Mouse (Mus musculus) heart, embryonic 10.5 days (tissue): ENCODE results near the gene Wnt4. TPM values are rescaled to one million over a fixed set of nuclear protein-coding genes. Genes with fewer than 3 reads are reported as not detected.

Experiments used
- DNase-seq: peaks from one replicate; pipeline ENCODE4 v3.0.0-alpha.2; 2017; ENCODE audit warnings: low spot score
- H3K27ac ChIP-seq: fragments of 300-500 bp; sonication (generic); 2 replicates; pipeline ENCODE4 v1.5.1; 2016; ENCODE audit warnings: mild to moderate bottlenecking
- H3K27me3 ChIP-seq: fragments of 300-500 bp; sonication (generic); 2 replicates; pipeline ENCODE4 v1.6.1; 2016; ENCODE audit warnings: mild to moderate bottlenecking; ENCODE audit not compliant: poor library complexity, insufficient read depth, severe bottlenecking
- H3K36me3 ChIP-seq: fragments of 300-500 bp; sonication (generic); 2 replicates; pipeline ENCODE4 v1.6.1; 2016; ENCODE audit warnings: mild to moderate bottlenecking, moderate library complexity
- H3K4me1 ChIP-seq: fragments of 300-500 bp; sonication (generic); 2 replicates; pipeline ENCODE4 v1.6.1; 2016; ENCODE audit warnings: mild to moderate bottlenecking
- H3K4me3 ChIP-seq: fragments of 300-500 bp; sonication (generic); 2 replicates; pipeline ENCODE4 v1.5.1; 2016; ENCODE audit warnings: mild to moderate bottlenecking, moderate library complexity
- H3K9me3 ChIP-seq: fragments of 300-500 bp; sonication (generic); 2 replicates; pipeline ENCODE4 v1.6.1; 2016; ENCODE audit warnings: mild to moderate bottlenecking, moderate library complexity
- WGBS: fragments of 180-500 bp; shearing (Covaris S2); methylation state at CpG from one replicate; pipeline ENCODE4 v1.1.7; 2016; 5-methylcytosine and 5-hydroxymethylcytosine counted together
- polyA plus RNA-seq: library from polyadenylated mRNA; unstranded; fragments of >200 nt; fragmentation: Nextera tagmentation; extraction: Ambion mirVana; gene quantifications from 2 replicates; pipeline ENCODE4 v1.2.1, GENCODE M21; 2016

The Wnt4 gene
- polyA plus RNA-seq, 1 experiment from 2014 or later = 0.98 TPM

GRCm38 (mm10) chr4:137282584-137283406, 5.5 kb downstream of the Wnt4 start:
- H3K27ac ChIP-seq = no peak overlapping the region
- H3K27me3 ChIP-seq = peaks cover 97% of the 10 kb centered on the region
- no peak for DNase-seq
- 7% methylated on average over 17 of the region's 17 CpGs for WGBS
- peak overlapping the region; percentile 17 for H3K4me3 ChIP-seq
- H3K9me3 ChIP-seq = no peaks in the 10 kb centered on the region
- H3K4me1 ChIP-seq = peaks cover 50% of the 10 kb centered on the region
- no peaks in the 10 kb centered on the region for H3K36me3 ChIP-seq

- Histone ChIP-seq H3K9me3 (no peaks in the 10 kb centered on the region), H3K36me3 (no peaks in the 10 kb centered on the region), H3K4me1 (peaks cover 45% of the 10 kb centered on the region), H3K27ac (no peak overlapping the region), H3K4me3 (0 out of 2 replicates have a peak overlapping the region, but pooled peaks have one; percentile 17), H3K27me3 (peaks cover 91% of the 10 kb centered on the region)
- DNase-seq = no peak
- WGBS = 11% methylated on average over 4 of the region's 4 CpGs
Measured at GRCm38 (mm10) chr4:137283407-137283732, 6.1 kb downstream of the Wnt4 start.

GRCm38 (mm10) chr4:137285876-137286661, 8.8 kb downstream of the Wnt4 start:
- no peak overlapping the region for H3K27ac ChIP-seq

GRCm38 (mm10) chr4:137286662-137286953, 9.3 kb downstream of the Wnt4 start:
- Histone ChIP-seq H3K9me3 (no peaks in the 10 kb centered on the region), H3K27ac (no peak overlapping the region), H3K36me3 (no peaks in the 10 kb centered on the region), H3K4me1 (peaks cover 36% of the 10 kb centered on the region), H3K4me3 (no peak overlapping the region), H3K27me3 (peaks cover 64% of the 10 kb centered on the region)
- 41% methylated on average over 8 of the region's 8 CpGs for WGBS
- no peak for DNase-seq

More at GRCm38 (mm10) chr4:137285876-137286661, 8.8 kb downstream of the Wnt4 start:
- no peaks in the 10 kb centered on the region for H3K36me3 ChIP-seq
- peaks cover 36% of the 10 kb centered on the region for H3K4me1 ChIP-seq
- WGBS = 70% methylated on average over 15 of the region's 15 CpGs
- H3K4me3 ChIP-seq = no peak overlapping the region
- peaks cover 70% of the 10 kb centered on the region for H3K27me3 ChIP-seq
- DNase-seq = no peak
- H3K9me3 ChIP-seq = no peaks in the 10 kb centered on the region

GRCm38 (mm10) chr4:137287206-137287605, 9.9 kb downstream of the Wnt4 start:
- 74% methylated on average over 13 of the region's 13 CpGs for WGBS
- H3K9me3 ChIP-seq = no peaks in the 10 kb centered on the region
- peaks cover 58% of the 10 kb centered on the region for H3K27me3 ChIP-seq
- no peak overlapping the region for H3K27ac ChIP-seq
- peaks cover 36% of the 10 kb centered on the region for H3K4me1 ChIP-seq
- no peak overlapping the region for H3K4me3 ChIP-seq
- no peak for DNase-seq
- no peaks in the 10 kb centered on the region for H3K36me3 ChIP-seq

- Histone ChIP-seq H3K4me1 (peaks cover 30% of the 10 kb centered on the region), H3K4me3 (no peak overlapping the region), H3K9me3 (no peaks in the 10 kb centered on the region), H3K27me3 (peaks cover 52% of the 10 kb centered on the region), H3K27ac (no peak overlapping the region), H3K36me3 (no peaks in the 10 kb centered on the region)
- 5% methylated on average over 4 of the region's 4 CpGs for WGBS
- DNase-seq = peak; percentile 86
Measured at GRCm38 (mm10) chr4:137287818-137288217, 10.5 kb downstream of the Wnt4 start.

- Histone ChIP-seq H3K4me3 (no peak overlapping the region), H3K36me3 (no peaks in the 10 kb centered on the region), H3K27me3 (peaks cover 40% of the 10 kb centered on the region), H3K4me1 (peaks cover 29% of the 10 kb centered on the region), H3K27ac (no peak overlapping the region), H3K9me3 (no peaks in the 10 kb centered on the region)
- WGBS = 84% methylated on average over 6 of the region's 6 CpGs
- no peak for DNase-seq
Measured at GRCm38 (mm10) chr4:137289701-137290100, 12.4 kb downstream of the Wnt4 start.

- no peak overlapping the region for H3K27ac ChIP-seq
- H3K27me3 ChIP-seq = peaks cover 36% of the 10 kb centered on the region
- H3K9me3 ChIP-seq = no peaks in the 10 kb centered on the region
- peaks cover 33% of the 10 kb centered on the region for H3K4me1 ChIP-seq
- WGBS = 65% methylated on average over 3 of the region's 3 CpGs
- no peak for DNase-seq
- no peaks in the 10 kb centered on the region for H3K36me3 ChIP-seq
- H3K4me3 ChIP-seq = no peak overlapping the region
Measured at GRCm38 (mm10) chr4:137290250-137290649, 13.0 kb downstream of the Wnt4 start.

GRCm38 (mm10) chr4:137292625-137293024, 15.3 kb downstream of the Wnt4 start:
- no peaks in the 10 kb centered on the region for H3K36me3 ChIP-seq
- H3K27ac ChIP-seq = no peak overlapping the region
- H3K4me1 ChIP-seq = peaks cover 21% of the 10 kb centered on the region
- peaks cover 20% of the 10 kb centered on the region for H3K27me3 ChIP-seq
- WGBS = 78% methylated on average over 7 of the region's 7 CpGs
- H3K4me3 ChIP-seq = no peak overlapping the region
- H3K9me3 ChIP-seq = no peaks in the 10 kb centered on the region
- no peak for DNase-seq

- peaks cover 17% of the 10 kb centered on the region for H3K27me3 ChIP-seq
- H3K4me3 ChIP-seq = no peak overlapping the region
- 0 out of 2 replicates have a peak, but pooled peaks cover 3% of the 10 kb centered on the region for H3K36me3 ChIP-seq
- no peaks in the 10 kb centered on the region for H3K9me3 ChIP-seq
- 75% methylated on average over 7 of the region's 7 CpGs for WGBS
- H3K4me1 ChIP-seq = peaks cover 25% of the 10 kb centered on the region
- H3K27ac ChIP-seq = peak overlapping the region; percentile 13; the same call in 1 of the 2 replicates
- DNase-seq = no peak
Measured at GRCm38 (mm10) chr4:137294032-137294431, 16.7 kb downstream of the Wnt4 start.

- H3K4me1 ChIP-seq = peaks cover 25% of the 10 kb centered on the region
- no peak for DNase-seq
- 0 out of 2 replicates have a peak overlapping the region, but pooled peaks have one; percentile 13 for H3K27ac ChIP-seq
- H3K4me3 ChIP-seq = no peak overlapping the region
- no peaks in the 10 kb centered on the region for H3K9me3 ChIP-seq
- H3K27me3 ChIP-seq = peaks cover 14% of the 10 kb centered on the region
- 60% methylated on average over 5 of the region's 5 CpGs for WGBS
- H3K36me3 ChIP-seq = 0 out of 2 replicates have a peak, but pooled peaks cover 3% of the 10 kb centered on the region
Measured at GRCm38 (mm10) chr4:137294474-137294873, 17.2 kb downstream of the Wnt4 start.

- no peak for DNase-seq
- H3K4me1 ChIP-seq = peaks cover 25% of the 10 kb centered on the region
- 0 out of 2 replicates have a peak, but pooled peaks cover 3% of the 10 kb centered on the region for H3K36me3 ChIP-seq
- 79% methylated on average over 8 of the region's 8 CpGs for WGBS
- no peaks in the 10 kb centered on the region for H3K9me3 ChIP-seq
- no peak overlapping the region for H3K4me3 ChIP-seq
- H3K27ac ChIP-seq = no peak overlapping the region
- H3K27me3 ChIP-seq = peaks cover 14% of the 10 kb centered on the region
Measured at GRCm38 (mm10) chr4:137294951-137295350, 17.7 kb downstream of the Wnt4 start.

GRCm38 (mm10) chr4:137297611-137298010, 20.3 kb downstream of the Wnt4 start:
- Histone ChIP-seq H3K9me3 (no peaks in the 10 kb centered on the region), H3K4me3 (no peak overlapping the region), H3K4me1 (peaks cover 36% of the 10 kb centered on the region), H3K27ac (no peak overlapping the region), H3K27me3 (peaks cover 14% of the 10 kb centered on the region), H3K36me3 (peaks cover 3% of the 10 kb centered on the region; the same call in 1 of the 2 replicates)
- DNase-seq = no peak
- 51% methylated on average over 4 of the region's 4 CpGs for WGBS
